Comparison of ENCODE assay signal across 7 mouse cellular contexts in genomic region chr13:9846543-9847434, GRCm38 (mm10).
A peak's percentile ranks its signal among the peaks of the same experiment; 100 is the strongest.
DNase-seq lines count a peak whose midpoint lies in the region; TF ChIP-seq lines count a peak whose summit lies in the region.

No protein-coding gene starts in this region.

- no peaks in the 10 kb centered on the region for H3K27me3 ChIP-seq in midbrain, embryonic 10.5 days (ENCODE audit: low read depth, poor library complexity, severe bottlenecking)

- no peaks in the 10 kb centered on the region for H3K36me3 ChIP-seq in midbrain, embryonic 10.5 days

- no peak for TF ChIP-seq CTCF in gastrocnemius, adult 2 months (IDR thresholded peaks at IDR 0.05)

- H3K9me3 ChIP-seq in midbrain, embryonic 10.5 days (replicated peaks) = no peaks in the 10 kb centered on the region

- no peaks in the 10 kb centered on the region for H3K4me1 ChIP-seq in midbrain, embryonic 10.5 days

- no peak overlapping the region for H3K27ac ChIP-seq in gastrocnemius, adult 2 months
- no peak overlapping the region for H3K27ac ChIP-seq in midbrain, embryonic 10.5 days (replicated peaks)

- H3K4me3 ChIP-seq in gastrocnemius, adult 2 months = peak overlapping the region; percentile 45
- H3K4me3 ChIP-seq in midbrain, embryonic 10.5 days = no peak overlapping the region

- 42% methylated on average over 14 of the region's 14 CpGs for WGBS in midbrain, embryonic 10.5 days

- DNase-seq in T-cell, adult 2 months (ENCODE audit: low spot score) = peak; percentile 50
- DNase-seq in cerebellum, adult 9-11 months = peak; percentile 31
- DNase-seq in gastrocnemius, adult 2 months = peak; percentile 64
- DNase-seq in induced T-regulatory cell, adult 2 months (ENCODE audit: low read depth) = peak; percentile 62
- peak; percentile 58 to 68 for DNase-seq in left cerebral cortex, adult 18-20 months (ENCODE audit: low spot score in 2 of 2)
- peak; percentile 61 for DNase-seq in midbrain, embryonic 10.5 days (ENCODE audit: low spot score)
- DNase-seq in skeletal muscle tissue, adult 2 months (ENCODE audit: low read depth, low spot score) = peak; percentile 34

- intact Hi-C loops in gastrocnemius, adult 2 months (cut with DNase I) = loop anchor here (10.0 kb wide), 1 partner anchor 192 kb away; no protein-coding TSS in a partner anchor
